Mouse (Mus musculus): Measurements from ENCODE around the gene Fam205c. TPM values are rescaled to one million over a fixed set of nuclear protein-coding genes. Genes with fewer than 3 reads are reported as not detected.
"Not testable (repeated sequence)": the region's sequence is repeated elsewhere in the genome, so short reads cannot be mapped to it uniquely, and the experiment has no call there.

The Fam205c gene
- polyA plus RNA-seq, 1 experiment from 2014 or later = 2.6 TPM

- WGBS = 87% methylated on average over 16 of the region's 16 CpGs
- ATAC-seq (ENCODE audit: low FRiP score, low read depth) = no peak
- H3K4me3 ChIP-seq = no peak overlapping the region
- no peaks in the 10 kb centered on the region for H3K4me1 ChIP-seq
- H3K36me3 ChIP-seq = no peaks in the 10 kb centered on the region
- H3K9me3 ChIP-seq = no peaks in the 10 kb centered on the region
- H3K9ac ChIP-seq = no peak overlapping the region
- no peak overlapping the region for H3K27ac ChIP-seq
- no peaks in the 10 kb centered on the region for H3K27me3 ChIP-seq (replicated peaks)
- no peak overlapping the region for H3K4me2 ChIP-seq (replicated peaks)
Measured at GRCm38 (mm10) chr4:42872746-42873435, 1.1 kb downstream of the Fam205c start.

- H3K9me3 ChIP-seq = no peaks in the 10 kb centered on the region
- H3K4me1 ChIP-seq = no peaks in the 10 kb centered on the region
- no peak overlapping the region for H3K4me2 ChIP-seq (replicated peaks)
- no peak overlapping the region for H3K4me3 ChIP-seq
- no peak overlapping the region for H3K9ac ChIP-seq
- H3K27me3 ChIP-seq (replicated peaks) = no peaks in the 10 kb centered on the region
- 97% methylated on average over 7 of the region's 7 CpGs for WGBS
- no peak overlapping the region for H3K27ac ChIP-seq
- ATAC-seq (ENCODE audit: low FRiP score, low read depth) = no peak
- H3K36me3 ChIP-seq = no peaks in the 10 kb centered on the region
Measured at GRCm38 (mm10) chr4:42872151-42872550, 1.9 kb downstream of the Fam205c start.

- Histone ChIP-seq H3K27ac (no peak overlapping the region), H3K4me1 (no peaks in the 10 kb centered on the region), H3K27me3 (replicated peaks) (no peaks in the 10 kb centered on the region), H3K9ac (no peak overlapping the region), H3K9me3 (no peaks in the 10 kb centered on the region), H3K36me3 (no peaks in the 10 kb centered on the region), H3K4me2 (replicated peaks) (no peak overlapping the region), H3K4me3 (no peak overlapping the region)
- WGBS = 85% methylated on average over 5 of the region's 5 CpGs
- no peak for ATAC-seq (ENCODE audit: low FRiP score, low read depth)
Measured at GRCm38 (mm10) chr4:42870748-42871147, 3.3 kb downstream of the Fam205c start.

GRCm38 (mm10) chr4:42868193-42868592 lies 5.8 kb downstream of the Fam205c start:
- no peak overlapping the region for H3K4me3 ChIP-seq
- H3K9ac ChIP-seq = no peak overlapping the region
- H3K4me2 ChIP-seq (replicated peaks) = no peak overlapping the region
- H3K36me3 ChIP-seq = no peaks in the 10 kb centered on the region
- no peak overlapping the region for H3K27ac ChIP-seq
- H3K9me3 ChIP-seq = no peaks in the 10 kb centered on the region
- WGBS = 92% methylated on average over 5 of the region's 5 CpGs
- H3K4me1 ChIP-seq = no peaks in the 10 kb centered on the region
- ATAC-seq (ENCODE audit: low FRiP score, low read depth) = no peak
- H3K27me3 ChIP-seq (replicated peaks) = no peaks in the 10 kb centered on the region

- Histone ChIP-seq H3K4me3 (no peak overlapping the region), H3K36me3 (no peaks in the 10 kb centered on the region), H3K27ac (no peak overlapping the region), H3K4me1 (no peaks in the 10 kb centered on the region), H3K9ac (no peak overlapping the region), H3K9me3 (no peaks in the 10 kb centered on the region), H3K27me3 (replicated peaks) (no peaks in the 10 kb centered on the region), H3K4me2 (replicated peaks) (no peak overlapping the region)
- 88% methylated on average over 3 of the region's 3 CpGs for WGBS
- ATAC-seq (ENCODE audit: low FRiP score, low read depth) = no peak
Measured at GRCm38 (mm10) chr4:42867390-42867789, 6.6 kb downstream of the Fam205c start.

- ATAC-seq (ENCODE audit: low FRiP score, low read depth); H3K4me1 ChIP-seq; H3K4me3 ChIP-seq; H3K9me3 ChIP-seq; H3K27ac ChIP-seq; H3K4me2 ChIP-seq (replicated peaks); H3K9ac ChIP-seq; H3K27me3 ChIP-seq (replicated peaks); H3K36me3 ChIP-seq: not testable (repeated sequence)
- WGBS = 86% methylated on average over 4 of the region's 5 CpGs
Measured at GRCm38 (mm10) chr4:42863487-42863886, 10.5 kb downstream of the Fam205c start.

GRCm38 (mm10) chr4:42860483-42860882 lies 13.6 kb downstream of the Fam205c start:
- H3K9ac ChIP-seq; H3K36me3 ChIP-seq; H3K4me1 ChIP-seq; H3K4me3 ChIP-seq; ATAC-seq (ENCODE audit: low FRiP score, low read depth); H3K27me3 ChIP-seq (replicated peaks); H3K27ac ChIP-seq; H3K4me2 ChIP-seq (replicated peaks); H3K9me3 ChIP-seq: not testable (repeated sequence)
- WGBS = 84% methylated on average over 9 of the region's 9 CpGs

- not testable (repeated sequence) for H3K36me3 ChIP-seq; H3K4me1 ChIP-seq; H3K4me2 ChIP-seq (replicated peaks); ATAC-seq (ENCODE audit: low FRiP score, low read depth); H3K9me3 ChIP-seq; H3K27me3 ChIP-seq (replicated peaks); H3K27ac ChIP-seq; H3K9ac ChIP-seq; H3K4me3 ChIP-seq
- 76% methylated on average over 1 of the region's 1 CpGs for WGBS
Measured at GRCm38 (mm10) chr4:42856671-42857070, 17.4 kb downstream of the Fam205c start, which contains the start of gene Gm12394. Gene Gm12394 (minus strand): TSS chr4:42856771.

GRCm38 (mm10) chr4:42853788-42854187 lies 20.2 kb downstream of the Fam205c start, which contains the start of gene Fam205a1:
Gene Fam205a1 (minus strand): TSS chr4:42853888.
- H3K27ac ChIP-seq; H3K36me3 ChIP-seq; ATAC-seq (ENCODE audit: low FRiP score, low read depth); H3K9me3 ChIP-seq; H3K9ac ChIP-seq; H3K4me1 ChIP-seq; H3K4me2 ChIP-seq (replicated peaks); H3K4me3 ChIP-seq; H3K27me3 ChIP-seq (replicated peaks): not testable (repeated sequence)
- WGBS = 75% methylated on average over 1 of the region's 1 CpGs

Other genes with a start within 250 kb of the Fam205c start
- gene Gm2564, start 244.5 kb downstream of the Fam205c start, polyA plus RNA-seq (2016; fragmentation: Nextera tagmentation; extraction: Ambion mirVana) = not detected in 2 replicates
- not detected in 2 replicates for gene Ccl27b, start 219.0 kb downstream of the Fam205c start, polyA plus RNA-seq (2016; fragmentation: Nextera tagmentation; extraction: Ambion mirVana)
- not detected in 2 replicates for gene Il11ra2, start 212.3 kb downstream of the Fam205c start, polyA plus RNA-seq (2016; fragmentation: Nextera tagmentation; extraction: Ambion mirVana)
- 1.5 and 1.6 TPM in 2 replicates for gene 4930578G10Rik, start 138.7 kb downstream of the Fam205c start, polyA plus RNA-seq (2016; fragmentation: Nextera tagmentation; extraction: Ambion mirVana)
- gene Ccl19, start 117.7 kb downstream of the Fam205c start, polyA plus RNA-seq (2016; fragmentation: Nextera tagmentation; extraction: Ambion mirVana) = 0.36 TPM in 1 of 2 replicates, not detected in the other
- gene Ccl21a, start 100.2 kb downstream of the Fam205c start, polyA plus RNA-seq (2016; fragmentation: Nextera tagmentation; extraction: Ambion mirVana) = 0.95 and 0.99 TPM in 2 replicates
- gene Fam205a1, start 20.3 kb downstream of the Fam205c start, polyA plus RNA-seq (2016; fragmentation: Nextera tagmentation; extraction: Ambion mirVana) = 0.05 and 0.14 TPM in 2 replicates
- 0.80 and 0.82 TPM in 2 replicates for gene Gm12394, start 17.5 kb downstream of the Fam205c start, polyA plus RNA-seq (2016; fragmentation: Nextera tagmentation; extraction: Ambion mirVana)
- 10.9 and 11.4 TPM in 2 replicates for gene Phf24, start 42.4 kb upstream of the Fam205c start, polyA plus RNA-seq (2016; fragmentation: Nextera tagmentation; extraction: Ambion mirVana)
- 29.0 and 33.6 TPM in 2 replicates for gene Dnajb5, start 75.6 kb upstream of the Fam205c start, polyA plus RNA-seq (2016; fragmentation: Nextera tagmentation; extraction: Ambion mirVana)
- 0.46 and 0.93 TPM in 2 replicates for gene 1700022I11Rik, start 95.4 kb upstream of the Fam205c start, polyA plus RNA-seq (2016; fragmentation: Nextera tagmentation; extraction: Ambion mirVana)
- 631 and 640 TPM in 2 replicates for gene Vcp, start 126.3 kb upstream of the Fam205c start, polyA plus RNA-seq (2016; fragmentation: Nextera tagmentation; extraction: Ambion mirVana)
- 17.4 and 20.9 TPM in 2 replicates for gene Fancg, start 136.3 kb upstream of the Fam205c start, polyA plus RNA-seq (2016; fragmentation: Nextera tagmentation; extraction: Ambion mirVana)
- 24.5 and 25.2 TPM in 2 replicates for gene Pigo, start 151.6 kb upstream of the Fam205c start, polyA plus RNA-seq (2016; fragmentation: Nextera tagmentation; extraction: Ambion mirVana)
- gene Stoml2, start 157.5 kb upstream of the Fam205c start, polyA plus RNA-seq (2016; fragmentation: Nextera tagmentation; extraction: Ambion mirVana) = 251 and 257 TPM in 2 replicates
- gene Fam214b, start 172.0 kb upstream of the Fam205c start, polyA plus RNA-seq (2016; fragmentation: Nextera tagmentation; extraction: Ambion mirVana) = 33.8 and 36.2 TPM in 2 replicates
- 19.1 and 22.4 TPM in 2 replicates for gene Unc13b, start 184.7 kb upstream of the Fam205c start, polyA plus RNA-seq (2016; fragmentation: Nextera tagmentation; extraction: Ambion mirVana)

All from neural tube, embryonic 12.5 days (tissue).